Mouse (Mus musculus): Measurements from ENCODE around the gene Gpm6a.

DNA sequence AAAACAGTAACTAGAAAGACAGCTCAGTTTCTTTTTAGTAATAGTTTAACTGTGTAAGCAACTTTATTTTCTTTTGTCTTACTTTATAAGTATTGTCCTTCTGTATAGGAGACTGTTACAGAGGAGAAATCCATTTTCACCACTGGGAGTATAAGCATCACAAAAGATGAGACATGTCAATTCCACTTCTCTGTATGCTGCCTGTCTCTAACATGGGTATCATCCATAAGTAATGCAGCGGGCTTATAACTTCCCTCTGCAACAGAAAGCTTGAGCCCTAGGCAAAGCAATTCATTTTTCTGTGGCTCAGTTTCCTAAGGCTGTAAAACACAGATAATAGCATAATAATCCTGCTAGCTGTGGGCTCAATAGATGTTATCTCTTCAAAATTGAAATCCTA is 62.4 kb downstream of the Gpm6a start:
- TF ChIP-seq CTCF (IDR thresholded peaks at IDR 0.05; ENCODE audit: borderline replicate concordance, control insufficient read depth, extremely low read depth, insufficient read depth, low read length, poor library complexity) (no peak), POLR2A (IDR thresholded peaks at IDR 0.05; ENCODE audit: control insufficient read depth, extremely low read depth, insufficient read depth, low read length, poor library complexity) (no peak)

Data from thymus, adult 2 months (tissue).